Mouse (Mus musculus) megakaryocyte, embryonic 14.5 days (primary cell): ENCODE measurements around the gene Ppm1a. TPM values are rescaled to one million over a fixed set of nuclear protein-coding genes. Genes with fewer than 3 reads are reported as not detected.

Source experiments
- H3K27me3 ChIP-seq: replicated peaks from 2 replicates; pipeline ENCODE3; 2012; ENCODE audit warnings: inconsistent platforms
- H3K36me3 ChIP-seq: replicated peaks from 2 replicates; pipeline ENCODE3; 2012; ENCODE audit warnings: low read length, inconsistent platforms, mixed read lengths
- H3K4me1 ChIP-seq: 2 replicates; pipeline ENCODE4 v1.6.1; 2012; ENCODE audit warnings: inconsistent platforms
- H3K4me3 ChIP-seq: replicated peaks from 2 replicates; pipeline ENCODE3; 2012; ENCODE audit warnings: moderate library complexity, mild to moderate bottlenecking, inconsistent platforms
- H3K9me3 ChIP-seq: 2 replicates; pipeline ENCODE4 v1.6.1; 2012; ENCODE audit warnings: inconsistent platforms
- FLI1 ChIP-seq: IDR thresholded peaks from 2 replicates; pipeline ENCODE4 v1.6.1; 2012; ENCODE audit warnings: low read length, inconsistent platforms, mixed read lengths
- GATA1 ChIP-seq: IDR thresholded peaks from 3 replicates; pipeline ENCODE4 v1.6.1; 2012; ENCODE audit warnings: mixed read lengths, low read length, inconsistent platforms, borderline replicate concordance
- polyA plus RNA-seq: library from polyadenylated mRNA; stranded (reverse); fragments of >175 nt; gene quantifications from 2 replicates; pipeline ENCODE4 v1.2.3, GENCODE M21; 2012; ENCODE audit warnings: low replicate concordance; ENCODE audit not compliant: insufficient read depth

Gene Ppm1a
- polyA plus RNA-seq, 1 experiment = 15.3 TPM

DNA sequence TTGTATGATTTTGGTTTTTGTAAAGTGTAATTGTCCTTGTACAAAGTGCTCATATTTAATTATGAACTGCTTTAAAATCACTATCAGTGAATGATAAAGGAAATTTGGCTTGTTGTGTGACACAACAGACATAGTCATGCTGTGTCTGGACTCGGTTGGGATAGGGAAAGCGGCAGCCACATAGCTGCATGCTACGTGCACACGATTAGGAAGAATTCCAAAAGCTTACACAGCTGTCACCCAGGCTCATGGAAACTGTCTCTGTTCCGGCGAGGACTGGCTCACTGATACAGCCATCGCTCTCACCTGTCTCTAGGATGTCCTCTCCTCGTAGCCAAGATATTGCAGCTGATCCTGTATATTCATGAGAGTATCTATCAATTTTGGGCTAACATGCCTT is 36.7 kb downstream of the Ppm1a start:
- peaks cover 4% of the 10 kb centered on the region; the same call in 1 of the 2 replicates for H3K4me1 ChIP-seq
- no peak for TF ChIP-seq GATA1
- no peak for TF ChIP-seq FLI1
- H3K4me3 ChIP-seq = no peak overlapping the region
- peaks cover 61% of the 10 kb centered on the region for H3K36me3 ChIP-seq
- H3K27me3 ChIP-seq = no peaks in the 10 kb centered on the region
- H3K9me3 ChIP-seq = no peaks in the 10 kb centered on the region

DNA sequence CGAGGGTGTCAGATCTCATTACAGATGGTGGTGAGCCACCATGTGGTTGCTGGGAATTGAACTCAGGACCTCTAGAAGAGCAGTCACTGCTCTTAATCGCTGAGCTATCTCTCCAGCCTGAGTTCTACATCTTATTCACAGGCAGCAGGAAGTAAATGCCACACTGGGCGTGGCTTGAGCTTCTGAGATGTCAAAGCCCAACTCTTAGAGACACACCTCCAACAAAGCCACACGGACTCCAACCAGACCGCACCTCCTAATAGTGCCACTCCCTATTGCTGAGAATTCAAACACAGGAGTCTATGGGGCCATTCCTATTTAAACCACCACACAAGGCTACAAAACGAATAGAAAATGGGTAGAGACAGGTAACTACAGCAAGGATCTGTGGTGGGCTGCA is 52.5 kb downstream of the Ppm1a start:
- 0 out of 2 replicates have a peak, but pooled peaks cover 6% of the 10 kb centered on the region for H3K9me3 ChIP-seq
- TF ChIP-seq FLI1 (no peak), GATA1 (no peak)

DNA sequence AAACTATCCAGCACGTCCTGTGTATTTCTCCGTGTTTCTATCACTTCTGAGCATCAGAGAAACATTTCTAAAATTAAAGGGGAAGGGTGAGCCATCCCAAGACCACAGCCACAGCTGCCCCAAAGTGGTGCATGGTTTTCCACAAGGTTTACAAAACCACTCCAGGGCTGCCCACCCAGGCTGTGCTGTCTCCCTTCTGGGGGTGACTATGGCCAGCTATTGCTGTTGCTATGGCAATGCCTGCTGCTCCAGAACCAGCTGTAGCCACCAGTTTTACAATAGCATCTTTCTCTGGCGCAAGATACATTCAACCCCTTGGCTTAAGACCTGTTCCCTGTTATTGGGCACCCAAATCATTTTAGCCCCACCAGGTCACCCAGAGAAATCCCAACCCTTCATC is 54.3 kb downstream of the Ppm1a start:
- Histone ChIP-seq H3K4me3 (no peak overlapping the region), H3K4me1 (no peaks in the 10 kb centered on the region), H3K9me3 (peaks cover 16% of the 10 kb centered on the region), H3K27me3 (peaks cover 7% of the 10 kb centered on the region), H3K36me3 (no peaks in the 10 kb centered on the region)
- TF ChIP-seq FLI1 (no peak), GATA1 (no peak)

More for the DNA sequence above, 52.5 kb downstream of the Ppm1a start:
- no peak overlapping the region for H3K4me3 ChIP-seq
- H3K4me1 ChIP-seq = no peaks in the 10 kb centered on the region
- no peaks in the 10 kb centered on the region for H3K36me3 ChIP-seq
- peaks cover 5% of the 10 kb centered on the region for H3K27me3 ChIP-seq

DNA sequence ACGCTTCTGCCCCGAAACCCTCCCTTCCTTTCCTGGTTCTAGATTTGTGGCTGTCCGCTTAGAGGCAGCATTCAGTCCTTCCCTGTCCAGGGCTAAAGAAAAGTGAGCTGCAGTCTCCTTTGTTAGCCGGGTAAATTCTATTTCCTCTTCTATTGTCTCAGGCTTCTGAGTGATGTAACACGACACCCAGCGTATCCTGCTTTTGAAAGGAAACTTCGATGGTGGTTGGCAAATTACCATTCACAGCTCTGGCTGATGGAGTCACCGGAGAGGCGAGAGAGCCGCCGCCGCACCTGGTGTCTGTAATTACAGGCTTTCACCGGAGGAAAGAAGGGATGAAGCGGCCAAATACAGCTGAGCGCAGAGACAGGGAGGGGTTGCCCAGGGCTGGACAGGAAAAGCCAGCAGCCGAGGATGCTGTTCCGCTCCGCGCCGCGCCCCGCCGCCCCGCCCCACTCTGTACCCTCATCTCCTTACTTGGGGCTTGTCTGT is 63.7 kb downstream of the Ppm1a start:
- H3K27me3 ChIP-seq = peaks cover 72% of the 10 kb centered on the region
- H3K4me3 ChIP-seq = peak overlapping the region; percentile 88

DNA sequence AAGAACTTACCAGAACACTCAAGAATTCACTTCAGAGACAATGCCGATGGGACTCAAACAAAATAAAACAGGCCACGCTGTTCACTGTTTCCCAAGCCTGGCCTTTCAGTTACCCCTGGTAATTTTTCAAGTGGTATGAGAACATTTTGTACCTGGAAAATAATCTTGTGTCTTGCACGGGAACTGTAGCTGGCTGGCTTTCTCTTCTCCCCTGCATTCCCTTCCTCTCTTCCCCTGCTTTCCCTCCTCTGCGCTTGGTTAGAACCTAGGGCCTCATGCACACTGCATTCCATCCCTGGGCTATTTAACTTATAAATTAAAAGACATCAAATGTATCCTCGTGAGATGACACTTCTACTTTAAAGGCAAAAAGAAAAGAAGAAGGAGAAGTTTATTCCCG is 64.3 kb downstream of the Ppm1a start:
- Histone ChIP-seq H3K27me3 (peaks cover 73% of the 10 kb centered on the region), H3K36me3 (no peaks in the 10 kb centered on the region), H3K4me1 (peaks cover 12% of the 10 kb centered on the region), H3K4me3 (no peak overlapping the region), H3K9me3 (no peaks in the 10 kb centered on the region)
- TF ChIP-seq GATA1 (no peak), FLI1 (no peak)

More for the DNA sequence above, 63.7 kb downstream of the Ppm1a start:
- no peak for TF ChIP-seq GATA1
- TF ChIP-seq FLI1 = no peak
- peaks cover 12% of the 10 kb centered on the region for H3K4me1 ChIP-seq
- H3K9me3 ChIP-seq = no peaks in the 10 kb centered on the region
- H3K36me3 ChIP-seq = no peaks in the 10 kb centered on the region

- H3K36me3 ChIP-seq = no peaks in the 10 kb centered on the region
- H3K4me3 ChIP-seq = no peak overlapping the region
- no peak for TF ChIP-seq FLI1
- no peak for TF ChIP-seq GATA1
- H3K27me3 ChIP-seq = peaks cover 72% of the 10 kb centered on the region
- peaks cover 10% of the 10 kb centered on the region for H3K4me1 ChIP-seq
- H3K9me3 ChIP-seq = no peaks in the 10 kb centered on the region
These were observed 68.4 kb downstream of the Ppm1a start for GRCm38 (mm10) chr12:72825656-72826055.

DNA sequence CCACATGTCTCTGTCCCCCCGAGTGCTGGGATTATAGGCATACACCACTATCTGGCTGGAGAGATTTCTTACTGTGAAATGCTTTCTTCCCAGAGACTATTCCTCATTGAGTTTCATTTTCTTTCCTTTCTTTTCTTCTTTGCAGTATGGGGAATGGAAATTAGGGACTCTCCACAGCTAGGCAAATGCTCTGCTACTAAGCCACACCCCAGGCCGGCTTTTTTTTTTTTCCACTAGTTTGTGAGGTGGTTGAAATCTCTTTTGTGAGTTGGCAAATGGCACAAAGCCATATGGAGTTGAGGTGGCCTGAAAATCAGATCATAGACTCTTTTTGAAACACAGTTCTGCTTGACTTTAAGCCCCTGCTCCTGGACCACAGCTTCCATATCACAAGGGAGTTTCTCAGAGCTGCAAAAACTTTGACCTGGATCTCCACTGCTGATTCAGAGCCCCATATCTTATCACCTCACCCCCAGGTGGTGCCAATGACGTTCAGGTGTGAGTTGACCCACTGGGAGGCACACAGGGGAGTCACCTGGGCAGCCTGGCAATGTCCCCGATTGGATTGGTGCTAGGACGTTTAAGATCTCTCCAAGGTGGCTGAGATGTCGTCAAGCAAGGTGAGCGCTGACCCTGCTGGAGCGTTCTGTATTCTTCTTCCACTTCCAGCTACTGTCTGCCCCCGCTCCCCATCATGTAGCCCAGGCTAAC is 71.7 kb downstream of the Ppm1a start:
- TF ChIP-seq GATA1 (no peak), FLI1 (no peak)
- Histone ChIP-seq H3K4me1 (peaks cover 6% of the 10 kb centered on the region), H3K4me3 (no peak overlapping the region), H3K27me3 (peaks cover 61% of the 10 kb centered on the region), H3K9me3 (no peaks in the 10 kb centered on the region), H3K36me3 (no peaks in the 10 kb centered on the region)

DNA sequence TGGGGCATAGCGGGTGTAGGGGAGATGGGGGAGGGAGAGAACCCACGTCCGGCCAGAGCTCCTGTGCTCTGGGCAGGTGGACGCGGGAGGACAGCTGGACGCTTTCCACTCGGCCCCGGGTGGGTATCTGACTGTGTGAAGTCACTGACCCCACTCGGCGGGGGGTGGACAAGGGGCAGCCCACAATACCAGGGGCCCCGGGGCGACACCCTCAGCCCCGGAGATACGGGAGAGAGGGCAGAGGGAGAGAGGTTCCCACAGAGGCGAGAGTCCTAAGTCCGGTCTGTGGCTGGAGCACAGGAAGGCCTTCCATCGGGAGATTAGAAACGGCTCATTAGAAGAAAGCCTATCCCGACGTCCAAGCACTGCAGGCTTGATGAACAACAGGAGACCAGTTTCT is 72.5 kb downstream of the Ppm1a start:
- TF ChIP-seq FLI1 = no peak
- no peak for TF ChIP-seq GATA1
- H3K4me3 ChIP-seq = no peak overlapping the region
- no peaks in the 10 kb centered on the region for H3K9me3 ChIP-seq
- peaks cover 60% of the 10 kb centered on the region for H3K27me3 ChIP-seq
- no peaks in the 10 kb centered on the region for H3K36me3 ChIP-seq
- peaks cover 7% of the 10 kb centered on the region for H3K4me1 ChIP-seq

DNA sequence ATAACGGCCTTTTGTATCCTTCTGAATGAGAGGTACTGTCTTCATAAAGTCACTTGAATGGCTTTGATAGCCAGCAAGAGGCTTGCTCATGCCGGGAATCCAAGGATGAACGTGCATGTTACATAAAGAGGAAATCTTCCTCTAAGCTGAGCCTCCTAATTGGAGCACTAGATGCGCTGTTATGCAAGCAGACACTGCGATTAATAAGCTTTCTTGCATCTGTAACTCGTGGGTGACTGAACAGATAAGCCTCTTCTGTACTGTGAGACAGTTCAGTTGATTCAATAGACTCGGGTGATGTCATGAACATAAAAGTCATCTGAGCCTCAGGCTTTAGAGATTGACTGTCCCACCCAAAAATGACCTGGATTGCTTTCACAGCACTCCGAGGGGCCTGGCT is 73.1 kb downstream of the Ppm1a start:
- H3K4me3 ChIP-seq = no peak overlapping the region
- peaks cover 12% of the 10 kb centered on the region for H3K4me1 ChIP-seq
- no peaks in the 10 kb centered on the region for H3K36me3 ChIP-seq
- TF ChIP-seq FLI1 (no peak), GATA1 (no peak)
- H3K9me3 ChIP-seq = no peaks in the 10 kb centered on the region
- peaks cover 57% of the 10 kb centered on the region for H3K27me3 ChIP-seq

DNA sequence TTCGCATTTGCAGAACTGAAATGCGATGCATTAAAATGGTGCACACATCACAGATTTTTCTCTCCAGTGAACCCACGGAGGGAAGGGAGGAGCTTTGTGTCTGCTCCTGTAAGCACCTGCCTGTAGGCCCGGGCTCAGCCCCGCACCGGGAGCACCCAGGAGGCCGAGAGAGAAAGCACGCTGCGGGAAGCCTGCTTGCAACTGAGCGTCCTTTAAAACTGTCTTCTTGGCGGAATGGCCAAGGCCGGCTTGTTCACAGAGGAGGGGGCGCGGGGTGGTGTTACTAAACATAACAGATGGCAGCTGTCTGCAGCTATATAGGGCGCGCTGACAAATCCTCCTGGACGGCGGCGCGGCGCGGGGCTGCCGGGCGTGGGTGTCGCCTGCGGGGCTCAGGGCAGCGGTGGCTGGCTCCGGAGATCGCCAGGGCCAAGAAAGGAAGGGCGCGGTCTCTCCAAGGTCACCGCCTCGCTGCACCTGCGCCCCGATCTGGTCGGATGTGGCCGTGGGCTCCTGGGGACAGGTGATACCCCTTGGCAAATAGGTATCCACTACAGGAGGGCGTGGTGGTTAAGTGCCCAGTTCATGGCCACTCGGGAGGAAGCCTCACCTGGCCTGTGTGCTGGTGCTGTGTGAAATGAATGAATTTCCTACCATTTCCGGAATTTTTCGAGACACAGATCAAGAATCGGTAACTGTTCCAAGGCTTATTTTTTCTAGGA is 74.6 kb downstream of the Ppm1a start:
- no peaks in the 10 kb centered on the region for H3K36me3 ChIP-seq
- H3K9me3 ChIP-seq = no peaks in the 10 kb centered on the region
- peak overlapping the region; percentile 74 for H3K4me3 ChIP-seq
- H3K4me1 ChIP-seq = peaks cover 14% of the 10 kb centered on the region
- H3K27me3 ChIP-seq = peaks cover 50% of the 10 kb centered on the region
- no peak for TF ChIP-seq FLI1
- no peak for TF ChIP-seq GATA1
